Mouse (Mus musculus) erythroblast, embryonic 14.5 days (primary cell): ENCODE measurements around the gene Atl2.

ENCODE experiments used
- GATA1 ChIP-seq: IDR thresholded peaks from 2 replicates; pipeline ENCODE4 v1.6.1; 2012; ENCODE audit warnings: low read length, inconsistent platforms, mixed read lengths
- TAL1 ChIP-seq: IDR thresholded peaks from 3 replicates; pipeline ENCODE4 v1.6.1; 2012; ENCODE audit warnings: low read length, inconsistent platforms, mixed read lengths

- no peak for TF ChIP-seq TAL1
- TF ChIP-seq GATA1 = no peak
Measured at GRCm38 (mm10) chr17:79894054-79894453, 1.9 kb downstream of the Atl2 start.
